Mouse (Mus musculus) heart, adult 18-20 months (tissue): Measurements from ENCODE around the gene Gm5622. TPM values are rescaled to one million over a fixed set of nuclear protein-coding genes. Genes with fewer than 3 reads are reported as not detected.
A peak's percentile ranks its signal among the peaks of the same experiment; 100 is the strongest.
"Not testable (repeated sequence)": the region's sequence is repeated elsewhere in the genome, so short reads cannot be mapped to it uniquely, and the experiment has no call there.

Experiments used
- DNase-seq, 2 experiments: peaks; one replicate each; pipeline ENCODE4 v3.0.0; 2021 to 2022; ENCODE audit warnings: mixed read lengths in 1 of 2
- long read RNA-seq, 2 experiments: library from polyadenylated mRNA; stranded (forward); transcript quantifications; one replicate each; pipeline ENCODE4 v2.0.0; 2021
- total RNA-seq, 2 experiments: library from RNA; stranded (reverse); gene quantifications; 2 replicates each; pipeline ENCODE4 v1.2.3; 2021

Gene Gm5622
- not detected for total RNA-seq
- long read RNA-seq, experiment 1: 0 reads
- long read RNA-seq, experiment 2: 0 reads

DNA sequence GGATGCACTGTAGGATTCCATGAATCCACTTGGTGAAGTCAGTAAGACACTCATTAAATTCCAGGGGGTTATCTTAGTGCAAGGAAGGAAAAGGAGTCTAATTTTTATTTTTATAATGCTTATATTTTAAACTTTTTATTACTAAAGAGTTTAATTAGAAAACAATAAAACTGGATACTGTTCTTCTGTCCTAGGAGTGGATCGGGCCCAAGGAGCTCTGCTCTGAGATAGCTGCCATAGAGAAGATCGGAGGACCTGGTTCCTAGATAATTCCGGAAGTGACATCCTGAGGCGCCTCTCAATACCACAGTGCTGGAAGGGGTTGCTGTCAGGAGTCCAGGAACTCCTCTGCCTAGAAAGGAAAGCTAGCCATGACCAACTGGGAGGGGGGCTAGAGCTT is at the start of gene Gm5622:
TSS of gene Gm5622 (plus strand) at position 301 of the 400 bp plus-strand sequence.
- DNase-seq: no peak

DNA sequence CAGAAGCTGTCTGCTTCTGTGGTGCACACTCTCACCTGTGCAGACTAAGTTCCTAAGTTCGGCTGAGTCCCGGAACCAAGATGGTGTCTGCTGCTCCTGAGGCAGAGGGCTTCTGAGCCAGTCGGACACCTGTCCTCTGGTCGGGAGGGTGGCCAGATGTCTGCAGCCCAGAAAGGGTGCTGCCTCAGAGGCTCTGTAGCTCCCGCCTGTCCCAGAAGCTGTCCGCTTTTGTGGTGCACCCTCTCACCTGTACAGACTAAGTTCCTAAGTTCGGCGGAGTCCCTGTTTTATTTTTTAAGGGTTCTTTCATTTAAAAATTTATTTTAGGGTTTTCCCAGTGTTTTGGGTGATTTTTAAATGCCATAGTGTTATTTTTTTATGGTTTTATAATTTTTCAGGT is 45.2 kb upstream of the Gm5622 start:
- DNase-seq: no peak

- DNase-seq: not testable (repeated sequence)
These were observed 21.4 kb downstream of the Gm5622 start, which contains the start of gene Gm17175 for GRCm38 (mm10) chr14:51573963-51574362. TSS of gene Gm17175 (minus strand) at chr14:51574063.

- DNase-seq: not testable (repeated sequence)
These were observed 39.4 kb downstream of the Gm5622 start, which contains the start of gene Gm17174 for GRCm38 (mm10) chr14:51592039-51592438. TSS of gene Gm17174 (minus strand) at chr14:51592139.

GRCm38 (mm10) chr14:51611210-51611609 is 58.6 kb downstream of the Gm5622 start, which contains the start of gene Gm17078:
TSS of gene Gm17078 (minus strand) at chr14:51611310.
- DNase-seq: no peak

DNA sequence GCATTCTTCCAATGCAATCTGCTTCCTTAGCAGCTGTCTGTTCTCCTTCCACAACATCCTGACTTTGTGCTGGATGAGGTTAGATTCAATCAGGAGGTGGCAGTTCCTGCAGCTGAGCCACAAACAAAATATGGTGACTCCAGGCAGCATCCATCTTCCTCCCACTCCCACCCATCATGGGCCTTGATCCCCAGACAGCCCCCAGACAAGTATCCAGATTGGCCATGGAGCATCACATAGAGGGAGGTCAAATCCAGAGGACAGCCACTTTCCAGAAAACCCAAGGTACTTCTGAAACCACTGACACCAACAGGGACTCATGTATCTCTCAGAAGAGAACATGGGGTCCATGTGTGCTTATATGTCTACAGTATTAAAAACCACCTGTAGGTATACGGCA is 79.8 kb downstream of the Gm5622 start:
- peak; percentile 6 to 10 for DNase-seq

- DNase-seq: not testable (repeated sequence)
These were observed 83.0 kb downstream of the Gm5622 start, which contains the start of gene Gm4181 for GRCm38 (mm10) chr14:51635566-51635965. TSS of gene Gm4181 (minus strand) at chr14:51635666.

DNA sequence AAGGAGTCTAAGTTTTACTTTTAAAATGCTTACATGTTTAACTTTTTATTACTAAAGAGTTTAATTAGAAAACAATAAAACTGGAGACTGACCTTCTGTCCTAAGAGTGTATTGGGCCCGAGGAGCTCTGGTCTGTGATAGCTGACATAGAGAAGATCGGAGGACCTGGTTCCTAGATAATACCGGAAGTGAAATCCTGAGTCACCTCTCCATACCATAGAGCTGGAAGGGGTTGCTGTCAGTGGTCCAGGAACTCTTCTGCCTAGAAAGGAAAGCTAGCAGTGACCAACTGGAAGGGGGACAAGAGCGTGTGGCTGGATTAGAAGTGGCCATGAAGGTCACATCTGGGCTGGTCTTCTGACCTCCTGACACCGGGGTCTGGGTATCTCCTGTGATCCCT is 124.7 kb downstream of the Gm5622 start:
- DNase-seq: no peak

DNA sequence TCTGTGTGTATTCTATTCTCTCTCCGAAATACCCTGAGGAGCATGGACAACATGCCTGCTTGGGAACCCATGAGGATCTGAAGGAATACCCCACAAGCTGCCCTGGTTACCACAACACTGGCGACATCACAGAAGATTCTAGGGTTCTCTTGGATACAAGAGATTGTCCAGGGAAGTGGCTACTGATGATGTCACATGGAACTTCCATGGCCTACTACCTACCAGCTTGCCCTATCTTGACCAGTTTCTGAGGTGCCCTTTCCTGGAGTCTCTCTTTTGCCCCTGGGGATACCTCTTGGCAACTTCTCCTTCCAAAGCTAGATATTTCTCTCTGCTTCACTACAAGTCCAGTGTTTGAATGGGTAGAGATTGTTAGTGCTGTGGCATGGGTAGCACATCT is 142.8 kb downstream of the Gm5622 start, which contains the start of gene Gm17079:
TSS of gene Gm17079 (minus strand) at position 101 of the 400 bp plus-strand sequence.
- not testable (repeated sequence) for DNase-seq

Other genes with a start within 250 kb of the Gm5622 start
- not detected for gene Gm7247, start 191.0 kb upstream of the Gm5622 start, total RNA-seq
- not detected for gene Vmn2r88, start 142.0 kb upstream of the Gm5622 start, total RNA-seq
- not detected for gene Vmn2r89, start 100.9 kb upstream of the Gm5622 start, total RNA-seq
- gene Gm17175, start 21.3 kb downstream of the Gm5622 start, total RNA-seq: not detected
- not detected for gene Gm17174, start 39.3 kb downstream of the Gm5622 start, total RNA-seq
- gene Gm17078, start 58.5 kb downstream of the Gm5622 start, total RNA-seq: not detected
- not detected for gene Gm4181, start 82.9 kb downstream of the Gm5622 start, total RNA-seq
- gene Gm17079, start 142.7 kb downstream of the Gm5622 start, total RNA-seq: not detected
- gene Gm5800, start 164.4 kb downstream of the Gm5622 start, total RNA-seq: not detected
- not detected for gene Ang4, start 220.8 kb downstream of the Gm5622 start, total RNA-seq
- not detected for gene AY358078, start 247.3 kb downstream of the Gm5622 start, total RNA-seq